Mouse (Mus musculus) lung, adult 2 months (tissue): ENCODE data around the gene Oaf.

ENCODE experiments used
- CTCF ChIP-seq: fragments of 200-500 bp; IDR thresholded peaks from 2 replicates; pipeline ENCODE4 v1.5.1; 2011; ENCODE audit warnings: mild to moderate bottlenecking, low read length, control low read depth; ENCODE audit not compliant: insufficient read depth
- POLR2A ChIP-seq: fragments of 200-500 bp; IDR thresholded peaks from 2 replicates; pipeline ENCODE4 v1.6.1; 2011; ENCODE audit warnings: low read depth, mild to moderate bottlenecking, control low read depth, low read length, borderline replicate concordance; ENCODE audit errors: extremely low read depth

DNA sequence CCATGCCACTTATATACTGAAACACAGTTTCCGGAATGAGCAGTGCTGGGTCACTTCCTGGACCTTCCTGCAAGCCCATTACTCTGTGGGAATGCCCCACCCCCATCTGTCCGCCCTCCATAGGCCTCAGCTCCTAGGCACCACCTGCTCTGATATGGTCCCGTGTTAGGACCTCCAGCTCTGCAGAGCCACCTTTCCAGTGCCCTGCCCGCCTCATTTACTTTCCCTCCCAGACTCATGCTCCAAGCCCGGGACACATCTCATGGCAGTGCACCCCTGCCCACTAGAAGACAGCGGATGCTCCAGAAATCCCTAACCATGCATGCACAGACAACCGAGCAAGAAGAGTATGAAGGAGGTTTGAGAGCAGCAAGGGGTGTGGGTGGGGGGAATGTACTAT, 9.7 kb downstream of the Oaf start:
- TF ChIP-seq POLR2A (no peak), CTCF (no peak)
